Mouse (Mus musculus) C2C12 (cell line): ENCODE measurements around the gene March9. TPM values are rescaled to one million over a fixed set of nuclear protein-coding genes. Genes with fewer than 3 reads are reported as not detected.
A peak's percentile ranks its signal among the peaks of the same experiment; 100 is the strongest.

Source experiments
- H3K27me3 ChIP-seq: one replicate; pipeline ENCODE4 v1.6.1; 2011; ENCODE audit not compliant: control insufficient read depth, insufficient read depth, insufficient read length
- H3K36me3 ChIP-seq: one replicate; pipeline ENCODE4 v1.6.1; 2011; ENCODE audit not compliant: control insufficient read depth, insufficient read depth
- H3K4me3 ChIP-seq: one replicate; pipeline ENCODE4 v1.5.1; 2011; ENCODE audit warnings: mild to moderate bottlenecking, control low read depth; ENCODE audit not compliant: poor library complexity, insufficient read depth, severe bottlenecking
- H3K79me2 ChIP-seq: one replicate; pipeline ENCODE4 v1.6.1; 2011; ENCODE audit not compliant: control insufficient read depth, insufficient read depth
- H3K79me3 ChIP-seq: one replicate; pipeline ENCODE4 v1.6.1; 2011; ENCODE audit warnings: low read depth, control low read depth
- H3ac ChIP-seq: one replicate; pipeline ENCODE3; 2011; ENCODE audit warnings: low read depth; ENCODE audit not compliant: control insufficient read depth, insufficient read length
- CEBPB ChIP-seq: IDR thresholded peaks from one replicate; pipeline ENCODE4 v1.6.1; 2011; ENCODE audit warnings: low read depth, mild to moderate bottlenecking, control low read depth, moderate library complexity
- CTCF ChIP-seq: IDR thresholded peaks from one replicate; pipeline ENCODE4 v1.5.1; 2011; ENCODE audit not compliant: control insufficient read depth, insufficient read depth, insufficient read length
- FOSL1 ChIP-seq: IDR thresholded peaks from one replicate; pipeline ENCODE4 v1.8.0; 2011; ENCODE audit warnings: mild to moderate bottlenecking, low read length; ENCODE audit not compliant: poor library complexity, insufficient read depth, severe bottlenecking
- MAX ChIP-seq: IDR thresholded peaks from one replicate; pipeline ENCODE4 v1.6.1; 2011; ENCODE audit warnings: mild to moderate bottlenecking, control low read depth
- MYOD1 ChIP-seq: IDR thresholded peaks from one replicate; pipeline ENCODE4 v1.6.1; 2011; ENCODE audit warnings: low read depth; ENCODE audit not compliant: control insufficient read depth, insufficient read length
- MYOG ChIP-seq: IDR thresholded peaks from one replicate; pipeline ENCODE4 v1.6.1; 2011; ENCODE audit not compliant: control insufficient read depth, insufficient read length; ENCODE audit errors: extremely low read depth
- USF1 ChIP-seq: IDR thresholded peaks from one replicate; pipeline ENCODE4 v1.6.1; 2011; ENCODE audit warnings: low read depth, mild to moderate bottlenecking, control low read depth, moderate library complexity
- long read RNA-seq, 2 experiments: library from polyadenylated mRNA; unstranded; transcript quantifications; one replicate each; pipeline ENCODE4 v2.0.0; 2019 to 2020
- polyA plus RNA-seq: library from polyadenylated mRNA; unstranded; fragments of >200 nt; fragmentation: generic; extraction: Trizol; gene quantifications from one replicate; pipeline ENCODE4 v1.2.1, GENCODE M21; 2012; ENCODE audit warnings: missing spikeins

March9 gene
- polyA plus RNA-seq = 3.0 TPM
- long read RNA-seq, experiment 1, partial matches to known transcripts = 2 of 4 reads
- long read RNA-seq, experiment 1, other reads (novel, unspliced or antisense) = 2 of 4 reads
- long read RNA-seq, experiment 2 = 0 reads

DNA sequence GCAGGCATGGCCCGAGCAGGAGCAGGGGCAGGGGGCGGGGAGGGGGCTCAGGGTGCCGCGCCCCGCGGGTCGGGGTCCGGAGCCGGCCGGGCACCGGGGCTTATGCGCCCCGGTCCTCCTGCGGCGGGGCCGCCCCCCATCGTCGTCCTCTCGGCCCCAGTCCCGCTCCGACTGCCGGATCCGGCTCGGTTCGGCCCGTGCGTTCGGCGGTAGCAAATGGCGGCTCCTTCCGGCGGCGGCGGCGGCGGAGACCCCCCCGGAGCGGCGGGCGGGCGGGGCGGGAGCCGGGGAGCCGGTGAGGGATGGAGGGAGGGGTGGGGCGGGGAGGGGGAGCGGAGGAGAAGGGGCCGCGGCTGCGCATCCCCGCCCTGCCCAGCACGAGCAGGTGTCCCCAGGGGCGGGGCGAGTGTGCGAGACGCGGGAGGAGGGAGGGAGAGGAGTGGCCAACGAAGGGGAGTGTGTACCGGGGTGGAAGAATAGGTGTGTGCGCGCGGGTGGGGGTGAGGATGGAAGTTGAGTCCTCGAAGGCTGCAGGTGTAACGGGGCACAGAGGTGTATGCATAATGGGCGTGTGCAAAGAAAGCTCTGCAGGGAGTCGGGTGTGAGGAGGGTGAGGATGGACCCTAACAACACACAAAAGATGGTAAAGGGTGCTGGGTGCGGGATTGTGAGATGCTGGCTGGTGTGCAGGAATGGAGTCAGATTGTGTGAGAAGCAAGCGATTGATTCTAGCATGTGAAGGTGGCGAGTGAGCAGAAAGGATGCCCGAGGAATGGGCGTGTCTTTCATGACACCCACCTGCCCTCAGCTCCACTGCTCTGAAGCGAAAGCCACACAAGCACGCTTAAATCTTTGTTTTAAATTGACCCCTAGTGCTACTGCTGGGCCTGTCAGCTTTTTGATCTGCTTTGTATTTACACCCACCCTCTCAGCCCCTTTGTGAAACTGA, at the start of gene March9:
Gene March9 (minus strand): TSS at position 217 of the 949 bp plus-strand sequence.
- H3K79me2 ChIP-seq = peaks cover 20% of the 10 kb centered on the region
- H3K79me3 ChIP-seq = peaks cover 17% of the 10 kb centered on the region
- TF ChIP-seq FOSL1 (no peak), MYOD1 (no peak), USF1 (no peak)
- peak within 1 kb of the TSS; percentile 82 for H3ac ChIP-seq
- peaks cover 8% of the 10 kb centered on the region for H3K36me3 ChIP-seq
- H3K27me3 ChIP-seq = no peaks in the 10 kb centered on the region
- H3K4me3 ChIP-seq = peak within 1 kb of the TSS; percentile 36

- Histone ChIP-seq H3K79me3 (no peaks in the 10 kb centered on the region), H3K27me3 (no peaks in the 10 kb centered on the region), H3K79me2 (no peaks in the 10 kb centered on the region), H3K36me3 (no peaks in the 10 kb centered on the region), H3K4me3 (no peak overlapping the region), H3ac (no peak overlapping the region)
- TF ChIP-seq CEBPB (no peak), CTCF (no peak), FOSL1 (no peak), MYOD1 (no peak), MAX (no peak), MYOG (no peak)
These were observed 48.2 kb upstream of the March9 start for GRCm38 (mm10) chr10:127108262-127108583.

DNA sequence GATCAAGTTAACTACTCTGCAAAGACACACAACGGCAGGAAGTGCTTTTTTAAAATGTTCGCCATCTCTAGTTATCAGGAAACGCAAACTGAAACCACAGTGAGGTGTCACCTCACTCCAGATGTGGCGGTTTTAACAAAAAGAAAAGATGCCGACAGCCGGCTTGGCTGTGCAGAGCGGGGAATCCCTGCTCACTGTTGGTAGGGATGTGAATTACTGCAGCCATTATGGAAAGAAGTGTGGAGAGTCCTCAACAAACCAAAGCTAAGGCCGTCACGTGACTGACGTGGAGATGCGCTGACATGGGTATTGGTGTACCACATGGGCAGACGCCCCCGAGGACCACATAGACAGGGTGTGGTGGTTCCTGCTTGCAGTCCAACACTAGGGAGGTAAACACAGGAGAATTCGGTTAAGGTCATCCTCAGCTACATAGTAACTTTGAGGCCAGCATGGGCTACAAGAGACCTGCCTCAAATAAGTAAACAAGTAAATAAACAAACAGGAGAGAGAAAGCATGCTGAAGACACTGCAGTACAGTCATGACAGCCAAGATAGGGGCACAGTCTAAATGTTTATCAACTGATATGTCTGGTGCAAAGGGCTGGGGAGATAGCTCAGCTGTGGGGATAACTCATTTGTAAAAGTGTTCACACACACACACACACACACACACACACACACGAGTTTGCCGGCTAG, 47.7 kb upstream of the March9 start:
- no peaks in the 10 kb centered on the region for H3K79me3 ChIP-seq
- no peaks in the 10 kb centered on the region for H3K79me2 ChIP-seq
- no peak overlapping the region for H3K4me3 ChIP-seq
- H3K36me3 ChIP-seq = no peaks in the 10 kb centered on the region
- no peaks in the 10 kb centered on the region for H3K27me3 ChIP-seq
- no peak for TF ChIP-seq USF1
- TF ChIP-seq MYOG = no peak
- no peak for TF ChIP-seq MYOD1
- no peak for TF ChIP-seq FOSL1
- no peak for TF ChIP-seq CTCF
- TF ChIP-seq MAX = no peak
- TF ChIP-seq CEBPB = no peak
- no peak overlapping the region for H3ac ChIP-seq

DNA sequence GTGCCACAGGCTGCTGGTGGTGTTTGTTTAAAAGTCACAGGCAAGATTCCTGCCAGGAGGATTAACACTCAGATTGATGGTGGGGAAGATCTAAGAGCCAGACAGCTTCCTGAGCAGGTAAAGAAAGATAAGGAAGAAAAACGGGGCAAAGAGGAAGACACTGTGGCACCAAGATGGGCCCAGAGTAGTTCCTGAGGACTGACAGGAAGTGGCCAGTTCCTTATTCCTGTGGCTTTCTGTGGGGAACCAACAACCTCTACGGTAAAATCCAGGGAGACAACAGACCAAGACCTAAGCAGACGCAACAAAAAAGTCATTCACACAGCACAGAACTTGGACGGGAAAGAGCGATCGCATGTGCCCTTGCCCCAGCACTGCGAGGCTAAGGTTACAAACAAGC, 43.6 kb upstream of the March9 start:
- no peaks in the 10 kb centered on the region for H3K36me3 ChIP-seq
- no peaks in the 10 kb centered on the region for H3K79me3 ChIP-seq
- H3K79me2 ChIP-seq = no peaks in the 10 kb centered on the region
- TF ChIP-seq MAX (no peak), CTCF (no peak), FOSL1 (no peak), MYOD1 (no peak), CEBPB (no peak), MYOG (no peak), USF1 (no peak)
- no peak overlapping the region for H3ac ChIP-seq
- no peaks in the 10 kb centered on the region for H3K27me3 ChIP-seq
- no peak overlapping the region for H3K4me3 ChIP-seq

- no peaks in the 10 kb centered on the region for H3K79me3 ChIP-seq
- TF ChIP-seq FOSL1 (no peak), MYOD1 (no peak), MAX (no peak), USF1 (no peak), MYOG (no peak), CTCF (no peak), CEBPB (no peak)
- H3K36me3 ChIP-seq = peaks cover 8% of the 10 kb centered on the region
These were observed 41.2 kb upstream of the March9 start for GRCm38 (mm10) chr10:127101151-127101550.

More at GRCm38 (mm10) chr10:127101151-127101550, 41.2 kb upstream of the March9 start:
- H3K4me3 ChIP-seq = no peak overlapping the region
- no peaks in the 10 kb centered on the region for H3K79me2 ChIP-seq
- no peak overlapping the region for H3ac ChIP-seq
- H3K27me3 ChIP-seq = no peaks in the 10 kb centered on the region
